Mouse (Mus musculus): ENCODE measurements around the gene Ip6k2. TPM values are rescaled to one million over a fixed set of nuclear protein-coding genes. Genes with fewer than 3 reads are reported as not detected.

The Ip6k2 gene
- polyA plus RNA-seq, 1 experiment from 2014 or later = 28.8 TPM

DNA sequence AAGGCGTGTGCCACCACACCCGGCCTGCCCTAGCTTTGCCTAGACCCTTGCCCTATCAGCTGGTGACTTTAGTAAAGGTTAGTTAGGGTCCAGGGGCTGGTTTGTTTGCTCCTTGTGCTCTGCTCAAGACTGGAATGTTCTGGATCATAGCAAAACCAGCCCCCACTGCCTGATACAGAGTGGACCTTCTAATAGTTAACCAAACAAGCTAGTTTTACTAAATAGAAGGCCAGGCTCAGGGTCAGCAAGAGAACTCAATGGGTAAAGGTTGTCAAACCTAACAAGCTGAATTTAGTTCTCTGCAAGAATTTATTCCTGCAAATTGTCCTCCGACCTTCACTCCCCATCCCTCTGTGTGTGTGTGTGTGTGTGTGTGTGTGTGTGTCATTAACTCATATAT is 29.6 kb upstream of the Ip6k2 start:
- no peaks in the 10 kb centered on the region for H3K9me3 ChIP-seq (replicated peaks)
- no peaks in the 10 kb centered on the region for H3K36me3 ChIP-seq
- no peak overlapping the region for H3K9ac ChIP-seq
- H3K27me3 ChIP-seq = no peaks in the 10 kb centered on the region
- no peak for ATAC-seq (replicated peaks; ENCODE audit: insufficient number of reproducible peaks, insufficient read depth, low FRiP score, low read depth)
- no peak overlapping the region for H3K4me2 ChIP-seq
- WGBS = 88% methylated on average over 3 of the region's 3 CpGs
- H3K4me1 ChIP-seq (replicated peaks) = peaks cover 7% of the 10 kb centered on the region
- no peak overlapping the region for H3K4me3 ChIP-seq
- no peak overlapping the region for H3K27ac ChIP-seq

- WGBS = 81% methylated on average over 5 of the region's 5 CpGs
- no peak overlapping the region for H3K4me3 ChIP-seq
- no peaks in the 10 kb centered on the region for H3K27me3 ChIP-seq
- H3K4me2 ChIP-seq = no peak overlapping the region
- H3K9me3 ChIP-seq (replicated peaks) = no peaks in the 10 kb centered on the region
- no peaks in the 10 kb centered on the region for H3K36me3 ChIP-seq
- ATAC-seq (replicated peaks; ENCODE audit: insufficient number of reproducible peaks, insufficient read depth, low FRiP score, low read depth) = no peak
- H3K4me1 ChIP-seq (replicated peaks) = peaks cover 4% of the 10 kb centered on the region; the same call in 1 of the 2 replicates
- H3K9ac ChIP-seq = no peak overlapping the region
- no peak overlapping the region for H3K27ac ChIP-seq
Observed at GRCm38 (mm10) chr9:108754423-108754822, 29.2 kb upstream of the Ip6k2 start.

GRCm38 (mm10) chr9:108757406-108757805 is 26.2 kb upstream of the Ip6k2 start:
- Histone ChIP-seq H3K36me3 (no peaks in the 10 kb centered on the region), H3K4me1 (replicated peaks) (peaks cover 3% of the 10 kb centered on the region; the same call in 1 of the 2 replicates), H3K9ac (no peak overlapping the region), H3K27ac (no peak overlapping the region), H3K9me3 (replicated peaks) (no peaks in the 10 kb centered on the region), H3K4me3 (no peak overlapping the region), H3K27me3 (no peaks in the 10 kb centered on the region), H3K4me2 (no peak overlapping the region)
- WGBS = 31% methylated on average over 6 of the region's 6 CpGs
- 0 out of 2 replicates have a peak, but pooled peaks have one; percentile 37 for ATAC-seq (replicated peaks; ENCODE audit: insufficient number of reproducible peaks, insufficient read depth, low FRiP score, low read depth)

GRCm38 (mm10) chr9:108759121-108759520 is 24.5 kb upstream of the Ip6k2 start:
- no peak for ATAC-seq (replicated peaks; ENCODE audit: insufficient number of reproducible peaks, insufficient read depth, low FRiP score, low read depth)
- Histone ChIP-seq H3K36me3 (no peaks in the 10 kb centered on the region), H3K4me2 (no peak overlapping the region), H3K27ac (no peak overlapping the region), H3K9ac (no peak overlapping the region), H3K27me3 (no peaks in the 10 kb centered on the region), H3K4me1 (replicated peaks) (peaks cover 3% of the 10 kb centered on the region; the same call in 1 of the 2 replicates), H3K4me3 (no peak overlapping the region), H3K9me3 (replicated peaks) (no peaks in the 10 kb centered on the region)
- WGBS = 92% methylated on average over 20 of the region's 20 CpGs

- H3K36me3 ChIP-seq = no peaks in the 10 kb centered on the region
- H3K9ac ChIP-seq = no peak overlapping the region
- no peak overlapping the region for H3K4me2 ChIP-seq
- no peaks in the 10 kb centered on the region for H3K9me3 ChIP-seq (replicated peaks)
- ATAC-seq (replicated peaks; ENCODE audit: insufficient number of reproducible peaks, insufficient read depth, low FRiP score, low read depth) = no peak
- WGBS = 61% methylated on average over 2 of the region's 2 CpGs
- H3K27me3 ChIP-seq = no peaks in the 10 kb centered on the region
- H3K4me3 ChIP-seq = no peak overlapping the region
- H3K27ac ChIP-seq = no peak overlapping the region
- H3K4me1 ChIP-seq (replicated peaks) = peaks cover 3% of the 10 kb centered on the region; the same call in 1 of the 2 replicates
Observed at GRCm38 (mm10) chr9:108759805-108760204, 23.8 kb upstream of the Ip6k2 start.

- ATAC-seq (replicated peaks; ENCODE audit: insufficient number of reproducible peaks, insufficient read depth, low FRiP score, low read depth) = no peak
- Histone ChIP-seq H3K4me1 (replicated peaks) (peaks cover 3% of the 10 kb centered on the region; the same call in 1 of the 2 replicates), H3K4me2 (no peak overlapping the region), H3K27ac (no peak overlapping the region), H3K9me3 (replicated peaks) (no peaks in the 10 kb centered on the region), H3K4me3 (no peak overlapping the region), H3K9ac (no peak overlapping the region), H3K36me3 (no peaks in the 10 kb centered on the region), H3K27me3 (no peaks in the 10 kb centered on the region)
Observed at GRCm38 (mm10) chr9:108761561-108761960, 22.0 kb upstream of the Ip6k2 start.

DNA sequence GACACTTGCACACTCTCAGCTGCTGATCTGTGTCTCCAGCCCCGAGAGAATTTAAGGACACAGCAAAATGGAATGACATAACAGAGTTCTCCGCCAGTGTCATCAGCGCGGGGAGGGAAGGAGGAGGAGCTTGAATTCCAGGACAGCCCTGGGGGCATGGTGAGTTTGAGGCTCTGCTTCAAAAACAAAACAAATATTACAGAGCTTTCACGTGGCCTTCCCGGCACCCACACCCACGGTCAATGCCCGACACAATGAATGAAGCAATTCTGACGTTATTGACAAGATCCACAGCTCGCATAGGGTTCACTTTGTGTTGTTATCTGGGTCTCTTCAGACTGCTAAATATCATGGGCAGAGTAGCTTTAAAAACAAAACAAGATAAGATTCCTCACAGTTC is 18.6 kb upstream of the Ip6k2 start:
- H3K4me3 ChIP-seq = no peak overlapping the region
- no peaks in the 10 kb centered on the region for H3K9me3 ChIP-seq (replicated peaks)
- WGBS = 59% methylated on average over 10 of the region's 10 CpGs
- no peaks in the 10 kb centered on the region for H3K36me3 ChIP-seq
- no peak for ATAC-seq (replicated peaks; ENCODE audit: insufficient number of reproducible peaks, insufficient read depth, low FRiP score, low read depth)
- no peak overlapping the region for H3K9ac ChIP-seq
- H3K4me2 ChIP-seq = no peak overlapping the region
- no peaks in the 10 kb centered on the region for H3K27me3 ChIP-seq
- no peaks in the 10 kb centered on the region for H3K4me1 ChIP-seq (replicated peaks)
- no peak overlapping the region for H3K27ac ChIP-seq

GRCm38 (mm10) chr9:108776614-108777013 is 7.0 kb upstream of the Ip6k2 start:
- Histone ChIP-seq H3K4me3 (no peak overlapping the region), H3K27me3 (no peaks in the 10 kb centered on the region), H3K27ac (no peak overlapping the region), H3K4me2 (no peak overlapping the region), H3K9me3 (replicated peaks) (peaks cover 4% of the 10 kb centered on the region; the same call in 1 of the 2 replicates), H3K9ac (no peak overlapping the region), H3K4me1 (replicated peaks) (peaks cover 3% of the 10 kb centered on the region; the same call in 1 of the 2 replicates), H3K36me3 (no peaks in the 10 kb centered on the region)
- WGBS = 86% methylated on average over 4 of the region's 4 CpGs
- no peak for ATAC-seq (replicated peaks; ENCODE audit: insufficient number of reproducible peaks, insufficient read depth, low FRiP score, low read depth)

DNA sequence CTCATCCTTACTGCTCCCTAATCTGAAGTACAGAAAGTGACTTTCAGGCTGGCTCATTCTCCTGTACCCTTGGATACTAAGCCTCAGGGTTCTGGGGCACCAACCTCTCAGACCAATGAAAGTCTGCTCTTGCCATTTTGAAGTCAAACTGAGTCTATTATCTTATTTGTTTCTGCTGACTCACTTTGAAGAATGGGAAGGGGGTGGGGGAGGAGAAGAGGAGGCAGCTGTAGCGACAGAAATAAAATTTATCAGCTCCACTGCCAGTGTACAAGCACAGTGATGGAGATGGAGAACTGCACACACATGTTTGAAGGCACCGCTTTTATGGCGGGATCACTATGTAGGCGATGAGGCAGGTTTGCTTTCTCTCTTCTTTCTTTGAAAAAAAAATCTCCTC is 6.3 kb upstream of the Ip6k2 start:
- Histone ChIP-seq H3K27ac (no peak overlapping the region), H3K36me3 (no peaks in the 10 kb centered on the region), H3K9ac (no peak overlapping the region), H3K27me3 (no peaks in the 10 kb centered on the region), H3K9me3 (replicated peaks) (peaks cover 2% of the 10 kb centered on the region; the same call in 1 of the 2 replicates), H3K4me2 (no peak overlapping the region), H3K4me3 (no peak overlapping the region), H3K4me1 (replicated peaks) (peaks cover 3% of the 10 kb centered on the region; the same call in 1 of the 2 replicates)
- whole genome bisulfite sequencing = 70% methylated on average over 4 of the region's 4 CpGs
- no peak for ATAC-seq (replicated peaks; ENCODE audit: insufficient number of reproducible peaks, insufficient read depth, low FRiP score, low read depth)

DNA sequence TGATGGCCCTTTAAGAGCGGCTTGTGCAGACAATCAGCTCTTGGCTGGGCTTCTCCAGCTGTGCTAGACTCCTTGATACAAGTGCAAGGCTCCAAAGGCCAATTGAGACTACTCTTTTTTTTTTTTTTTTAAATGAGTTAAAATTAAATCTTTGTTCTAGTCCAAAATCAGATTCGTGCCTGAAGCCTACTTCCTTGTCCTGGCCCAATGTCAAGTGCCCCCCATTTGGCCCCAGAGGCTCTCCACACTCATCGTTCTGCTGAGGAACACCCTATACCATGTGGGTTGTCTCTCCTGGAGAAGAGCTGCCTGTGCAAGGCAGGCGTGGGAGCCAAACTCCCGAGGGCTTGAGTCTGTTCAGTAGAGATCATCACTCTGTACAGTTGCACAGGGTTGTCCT is 2.6 kb upstream of the Ip6k2 start:
- Histone ChIP-seq H3K9me3 (replicated peaks) (no peaks in the 10 kb centered on the region), H3K4me3 (no peak overlapping the region), H3K9ac (no peak overlapping the region), H3K27ac (no peak overlapping the region), H3K36me3 (no peaks in the 10 kb centered on the region), H3K27me3 (no peaks in the 10 kb centered on the region), H3K4me2 (no peak overlapping the region), H3K4me1 (replicated peaks) (peaks cover 26% of the 10 kb centered on the region)
- WGBS = 39% methylated on average over 5 of the region's 5 CpGs
- ATAC-seq (replicated peaks; ENCODE audit: insufficient number of reproducible peaks, insufficient read depth, low FRiP score, low read depth) = no peak

DNA sequence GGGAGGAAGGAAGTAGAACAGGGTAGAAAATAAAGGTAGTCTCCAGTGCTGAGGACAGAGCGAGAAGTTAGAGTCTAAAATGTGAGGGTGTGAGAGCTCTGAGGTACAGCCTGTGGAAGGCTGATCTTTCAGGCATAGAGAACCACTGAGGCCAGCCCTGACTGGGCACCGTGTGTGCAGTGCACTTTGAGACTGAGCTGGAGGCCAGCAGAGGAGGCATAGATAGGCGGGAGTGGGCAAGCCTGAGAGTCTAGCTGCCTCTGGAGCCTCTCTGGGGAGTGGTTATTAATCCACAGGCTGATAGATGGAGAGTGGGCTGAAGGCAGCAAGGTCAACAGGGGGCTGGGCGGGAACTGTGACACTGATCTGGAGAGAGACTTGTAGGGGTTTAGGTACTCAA is 1.7 kb upstream of the Ip6k2 start:
- Histone ChIP-seq H3K4me1 (replicated peaks) (peaks cover 34% of the 10 kb centered on the region), H3K27ac (no peak overlapping the region), H3K36me3 (0 out of 2 replicates have a peak, but pooled peaks cover under 1% of the 10 kb centered on the region), H3K27me3 (no peaks in the 10 kb centered on the region), H3K9me3 (replicated peaks) (no peaks in the 10 kb centered on the region), H3K4me3 (no peak overlapping the region), H3K9ac (no peak overlapping the region), H3K4me2 (no peak overlapping the region)
- 46% methylated on average over 4 of the region's 4 CpGs for WGBS
- no peak for ATAC-seq (replicated peaks; ENCODE audit: insufficient number of reproducible peaks, insufficient read depth, low FRiP score, low read depth)

DNA sequence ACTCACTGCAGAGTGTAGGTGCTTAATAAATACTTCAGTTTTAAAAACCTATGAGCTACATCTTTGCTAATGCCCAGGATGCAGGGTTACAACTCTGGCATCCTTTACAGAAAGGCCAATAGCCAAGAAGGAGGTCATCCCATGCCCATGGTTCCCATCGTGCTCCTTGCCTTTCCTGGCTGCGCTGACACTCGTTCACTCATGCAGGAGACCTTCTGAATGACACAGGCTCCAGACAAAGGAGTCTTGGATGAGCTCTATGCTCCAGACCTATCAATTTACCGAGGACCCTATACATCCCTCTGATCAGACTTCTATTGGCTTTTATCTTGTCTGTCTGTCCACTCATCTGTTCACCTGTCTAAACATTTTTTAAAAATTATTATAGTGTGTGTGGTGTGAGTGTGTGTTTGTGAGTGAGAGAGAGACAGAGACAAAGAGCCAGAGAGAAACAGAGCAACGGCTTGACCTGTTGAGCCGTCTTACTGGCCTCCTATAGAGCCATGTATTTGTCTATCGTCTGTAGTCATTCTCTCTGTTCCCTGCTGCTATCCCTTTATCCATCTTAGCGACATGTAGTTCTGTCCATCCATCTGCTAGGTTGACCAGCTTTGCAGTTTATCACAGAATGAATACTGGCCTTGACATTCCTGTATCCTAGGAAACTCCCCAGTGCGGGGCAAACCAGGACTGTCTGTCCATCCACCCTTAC is 604 bp upstream of the Ip6k2 start:
- peak overlapping the region; percentile 73 for H3K4me2 ChIP-seq
- H3K27ac ChIP-seq = peak overlapping the region; percentile 57
- H3K9ac ChIP-seq = peak overlapping the region; percentile 95
- no peak for ATAC-seq (replicated peaks; ENCODE audit: insufficient number of reproducible peaks, insufficient read depth, low FRiP score, low read depth)
- no peaks in the 10 kb centered on the region for H3K9me3 ChIP-seq (replicated peaks)
- WGBS = 23% methylated on average over 9 of the region's 9 CpGs
- H3K4me1 ChIP-seq (replicated peaks) = peaks cover 40% of the 10 kb centered on the region
- peak overlapping the region; percentile 98 for H3K4me3 ChIP-seq
- no peaks in the 10 kb centered on the region for H3K27me3 ChIP-seq
- 0 out of 2 replicates have a peak, but pooled peaks cover 3% of the 10 kb centered on the region for H3K36me3 ChIP-seq

Measured in heart, embryonic 15.5 days (tissue).